Mouse (Mus musculus): ENCODE data around the gene Gm10112. TPM values are rescaled to one million over a fixed set of nuclear protein-coding genes. Genes with fewer than 3 reads are reported as not detected.

Gene Gm10112
- polyA plus RNA-seq (2012; rRNA removed; ENCODE audit: low replicate concordance) = not detected in 2 replicates

GRCm38 (mm10) chrX:111168040-111168439 lies at the start of gene Gm10112:
Gm10112 (plus strand) TSS chrX:111168340.

Other genes with a start within 250 kb of the Gm10112 start
- gene Cylc1, start 57.9 kb upstream of the Gm10112 start, polyA plus RNA-seq (2012; rRNA removed; ENCODE audit: low replicate concordance) = not detected in 2 replicates

Data from subcutaneous adipose tissue, adult 2 months (tissue).